Comparison of ENCODE assay signal across 21 mouse cellular contexts in the genomic region with DNA sequence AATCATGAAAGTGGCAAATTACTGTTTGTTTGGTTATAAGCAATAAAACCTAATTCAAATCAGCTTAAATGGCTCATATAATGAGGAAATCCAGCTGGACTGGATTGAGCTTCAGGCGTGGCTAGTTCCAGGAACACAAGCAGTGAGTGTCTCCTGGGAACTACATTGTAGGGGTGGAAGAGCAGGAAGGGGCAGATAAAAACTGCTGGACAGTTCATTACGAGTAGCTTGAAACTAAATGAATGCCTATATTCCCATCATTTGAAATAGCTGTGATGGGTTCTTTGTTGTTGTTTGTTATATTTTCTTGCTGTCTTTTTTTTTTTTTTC.
DNase-seq lines count a peak whose midpoint lies in the region; ATAC-seq and TF ChIP-seq lines count a peak whose summit lies in the region.
"Had no signal": no experiment of that assay in that cellular context is flagged by ENCODE, and none has a peak within 500 bp of the region (broad histone marks: within the 10 kb centered on the region; RNA-seq: fewer than 3 reads in every experiment).

No protein-coding gene starts in this region.

- H3K27ac ChIP-seq in heart, embryonic 12.5 days (ENCODE audit: poor library complexity, severe bottlenecking) = no peak overlapping the region
- H3K27ac ChIP-seq in heart, adult 2 months = peak overlapping the region; percentile 22
- no peak overlapping the region for H3K27ac ChIP-seq in heart, embryonic 11.5 days (ENCODE audit: low read depth, low read length)
- 0 out of 2 replicates have a peak overlapping the region, but pooled peaks have one; percentile 5 for H3K27ac ChIP-seq in layer of hippocampus, adult 2 months
- H3K27ac ChIP-seq: embryonic facial prominence, embryonic 13.5 days; embryonic facial prominence, embryonic 15.5 days; forebrain, embryonic 13.5 days; forebrain, embryonic 15.5 days had no signal

- no peak overlapping the region for H3K4me3 ChIP-seq in heart, embryonic 12.5 days
- H3K4me3 ChIP-seq in heart, adult 2 months = no peak overlapping the region
- no peak overlapping the region for H3K4me3 ChIP-seq in heart, embryonic 11.5 days (ENCODE audit: low read depth, low read length)
- H3K4me3 ChIP-seq in layer of hippocampus, adult 2 months = no peak overlapping the region
- H3K4me3 ChIP-seq: embryonic facial prominence, embryonic 13.5 days; embryonic facial prominence, embryonic 15.5 days; forebrain, embryonic 13.5 days; forebrain, embryonic 15.5 days had no signal

- no peaks in the 10 kb centered on the region for H3K9me3 ChIP-seq in heart, embryonic 12.5 days (replicated peaks)
- H3K9me3 ChIP-seq in heart, embryonic 11.5 days (replicated peaks; ENCODE audit: control insufficient read depth, low read length) = no peaks in the 10 kb centered on the region
- H3K9me3 ChIP-seq: embryonic facial prominence, embryonic 13.5 days; embryonic facial prominence, embryonic 15.5 days; forebrain, embryonic 13.5 days; forebrain, embryonic 15.5 days had no signal

- H3K4me2 ChIP-seq in heart, embryonic 12.5 days = no peak overlapping the region
- no peak overlapping the region for H3K4me2 ChIP-seq in heart, embryonic 11.5 days
- H3K4me2 ChIP-seq: embryonic facial prominence, embryonic 13.5 days; embryonic facial prominence, embryonic 15.5 days; forebrain, embryonic 13.5 days; forebrain, embryonic 15.5 days had no signal

- no peak for ATAC-seq in heart, embryonic 12.5 days (ENCODE audit: insufficient number of reproducible peaks, low FRiP score)
- ATAC-seq in heart, embryonic 11.5 days (replicated peaks; ENCODE audit: insufficient number of reproducible peaks, low FRiP score, low TSS enrichment) = no peak
- ATAC-seq in erythroblast, adult 5-6 weeks (replicated peaks; ENCODE audit: low FRiP score, poor library complexity, severe bottlenecking) = no peak

- TF ChIP-seq EP300 in heart, adult 2 months (IDR thresholded peaks at IDR 0.05; ENCODE audit: insufficient read depth, low read depth, low read length) = 0 out of 2 replicates have a peak, but pooled peaks have one; percentile 38

- intact Hi-C loops in heart, adult 2 months (cut with DNase I) = loop anchor here (2.0 kb wide), 1 partner anchor 42 kb away; no protein-coding TSS in a partner anchor

- no peaks in the 10 kb centered on the region for H3K79me2 ChIP-seq in heart, adult 2 months (replicated peaks; ENCODE audit: control insufficient read depth, insufficient read depth, low read length)

- peaks cover 8% of the 10 kb centered on the region; the same call in 1 of the 2 replicates for H3K4me1 ChIP-seq in heart, embryonic 12.5 days (replicated peaks)
- peaks cover 10% of the 10 kb centered on the region for H3K4me1 ChIP-seq in heart, adult 2 months (ENCODE audit: control insufficient read depth, insufficient read depth, low read length)
- peaks cover 4% of the 10 kb centered on the region; the same call in 1 of the 2 replicates for H3K4me1 ChIP-seq in heart, embryonic 11.5 days (ENCODE audit: control insufficient read depth, insufficient read depth, low read length)
- H3K4me1 ChIP-seq: embryonic facial prominence, embryonic 15.5 days; forebrain, embryonic 13.5 days had no signal

- DNase-seq in heart, adult 11 months = peak; percentile 93
- peak in 1 of 2 experiments; percentile 23 for DNase-seq in heart, adult 2 months
- DNase-seq in layer of hippocampus, adult 2 months (ENCODE audit: low spot score in 2 of 2) = no peak
- no peak for DNase-seq in layer of hippocampus, adult 18-20 months (ENCODE audit: low spot score in 2 of 2)
- DNase-seq: adrenal gland, adult 2 months; adrenal gland, postnatal 10 days; adrenal gland, postnatal 25 days; cerebellum, adult 11 months; cerebellum, adult 18-20 months; cerebellum, adult 8-10 months; cerebellum, adult 9-11 months; cerebellum, postnatal 14 days; cerebellum, postnatal 36 days; embryo, embryonic 11 days had no signal

- no peaks in the 10 kb centered on the region for H3K27me3 ChIP-seq in heart, embryonic 12.5 days (replicated peaks)
- H3K27me3 ChIP-seq in heart, adult 2 months (ENCODE audit: control insufficient read depth, insufficient read depth, low read length) = no peaks in the 10 kb centered on the region
- H3K27me3 ChIP-seq in heart, embryonic 11.5 days (ENCODE audit: control insufficient read depth, insufficient read depth, low read length) = no peaks in the 10 kb centered on the region
- H3K27me3 ChIP-seq: embryonic facial prominence, embryonic 13.5 days; embryonic facial prominence, embryonic 15.5 days had no signal

- H3K36me3 ChIP-seq in heart, embryonic 12.5 days = no peaks in the 10 kb centered on the region
- H3K36me3 ChIP-seq in heart, adult 2 months (ENCODE audit: control insufficient read depth, insufficient read depth, low read length) = peaks cover 4% of the 10 kb centered on the region
- H3K36me3 ChIP-seq in heart, embryonic 11.5 days (ENCODE audit: control insufficient read depth, insufficient read depth, low read length) = no peaks in the 10 kb centered on the region
- H3K36me3 ChIP-seq: embryonic facial prominence, embryonic 13.5 days; embryonic facial prominence, embryonic 15.5 days; forebrain, embryonic 15.5 days had no signal

- WGBS in heart, embryonic 12.5 days = 58% methylated on average over 2 of the region's 2 CpGs
- 21% methylated on average over 2 of the region's 2 CpGs for WGBS in heart, adult 2 months
- 64% methylated on average over 2 of the region's 2 CpGs for WGBS in heart, embryonic 11.5 days (ENCODE audit: insufficient replicate concordance)

- TF ChIP-seq CTCF in heart, adult 2 months (IDR thresholded peaks at IDR 0.05) = no peak
- TF ChIP-seq CTCF in layer of hippocampus, adult 2 months (conservative IDR thresholded peaks at IDR 0.05) = no peak

- TF ChIP-seq POLR2A in heart, adult 2 months (IDR thresholded peaks at IDR 0.05; ENCODE audit: insufficient read depth, low read depth, low read length) = no peak

- no peak overlapping the region for H3K9ac ChIP-seq in heart, embryonic 12.5 days
- H3K9ac ChIP-seq in heart, adult 2 months (ENCODE audit: low read depth, low read length) = no peak overlapping the region
- no peak overlapping the region for H3K9ac ChIP-seq in heart, embryonic 11.5 days (ENCODE audit: low read depth, low read length)
- H3K9ac ChIP-seq: embryonic facial prominence, embryonic 13.5 days; embryonic facial prominence, embryonic 15.5 days; forebrain, embryonic 13.5 days; forebrain, embryonic 15.5 days had no signal

Comparison
In these comparisons a context has a peak if more than half of its experiments do, and no peak if none do; other contexts are left out.
1. H3K27ac ChIP-seq: peak in heart, adult 2 months (single experiment) and layer of hippocampus, adult 2 months (single experiment); none in heart, embryonic 12.5 days (single experiment) and heart, embryonic 11.5 days (single experiment).